Mouse (Mus musculus): ENCODE measurements around the gene Ttc32.
"Not testable (repeated sequence)": the region's sequence is repeated elsewhere in the genome, so short reads cannot be mapped to it uniquely, and the experiment has no call there.

Ttc32 gene

DNA sequence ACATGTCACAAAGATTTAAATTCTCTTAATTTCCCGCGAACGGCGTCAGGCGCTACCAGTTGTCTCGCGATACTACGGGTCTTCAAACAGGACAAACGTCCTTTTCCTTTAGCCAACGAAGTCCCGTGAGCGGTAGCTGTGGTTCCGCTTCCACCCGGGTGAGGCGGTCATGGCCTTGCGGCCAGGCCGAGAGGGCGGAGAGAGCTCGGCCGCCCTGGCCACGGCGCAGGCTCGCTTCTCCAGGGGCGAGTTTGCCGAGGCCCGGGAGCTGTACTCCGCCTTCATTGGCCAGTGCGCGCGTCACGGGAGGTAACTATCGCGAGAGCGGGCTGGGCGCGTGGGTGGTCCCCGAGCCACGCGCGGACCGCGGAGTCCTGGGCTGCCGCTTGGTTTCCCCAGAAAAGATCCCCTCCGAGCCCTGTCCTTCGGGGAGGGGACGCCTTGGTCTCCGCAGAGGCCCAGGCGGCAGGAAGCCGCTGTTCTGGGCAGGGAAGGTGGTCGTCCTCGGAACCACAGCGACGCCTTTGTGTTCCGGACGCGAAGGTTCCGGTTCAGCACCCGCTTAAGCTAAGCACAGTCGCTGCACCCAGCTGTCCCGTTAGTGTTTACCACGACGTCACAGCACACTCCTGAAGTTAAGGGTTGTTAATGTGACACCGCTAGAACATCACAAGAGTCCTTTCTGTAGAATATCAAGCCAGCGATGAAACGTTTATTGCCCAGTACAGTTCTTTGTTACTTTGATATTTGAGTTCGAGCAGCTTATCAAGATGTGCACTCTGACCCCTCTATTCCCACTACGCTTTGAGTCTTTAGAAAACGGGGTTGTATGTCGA, at the start of gene Ttc32:
TSS of gene Ttc32 (plus strand) at position 110 of the 836 bp plus-strand sequence.
- peak; percentile 95 for DNase-seq

DNA sequence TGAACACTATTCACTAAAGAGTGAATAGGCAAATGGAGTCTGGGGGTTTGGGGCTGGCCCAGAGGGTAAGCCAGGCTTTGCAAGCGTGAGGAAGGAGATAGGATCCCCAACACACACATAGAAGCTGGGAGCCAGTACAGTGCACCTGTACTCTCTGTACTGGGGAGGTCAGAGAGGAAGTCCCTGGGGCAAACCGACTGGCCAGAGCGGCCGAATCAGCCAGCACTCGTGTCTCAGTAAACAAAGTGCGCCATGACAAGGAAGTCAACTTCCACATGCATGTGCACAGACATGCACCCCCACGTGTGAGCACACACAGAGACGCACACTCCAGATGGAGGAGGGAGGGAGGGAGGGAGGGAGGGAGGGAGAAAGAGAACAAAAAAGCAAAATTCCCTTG, 36.6 kb upstream of the Ttc32 start:
- DNase-seq, result no peak

DNA sequence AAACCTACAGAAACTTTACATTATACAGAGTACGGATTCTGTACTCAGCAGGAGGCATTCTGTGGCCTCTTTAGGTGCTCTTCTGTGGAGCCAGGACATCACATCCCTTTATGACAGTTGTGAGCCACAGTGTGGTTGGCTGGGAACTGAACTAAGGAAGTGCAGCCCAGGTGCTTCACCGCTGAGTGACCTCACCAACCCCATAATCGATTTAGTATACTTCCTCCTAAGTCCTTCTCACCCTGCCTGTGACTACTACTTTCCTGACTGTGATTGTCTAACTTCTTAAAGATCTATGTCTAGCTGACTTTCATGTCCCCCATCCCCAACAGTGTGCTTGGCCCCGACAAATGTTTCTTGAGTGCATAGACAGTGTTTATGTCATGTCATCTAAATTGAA, 31.5 kb upstream of the Ttc32 start:
- DNase-seq, result no peak

DNA sequence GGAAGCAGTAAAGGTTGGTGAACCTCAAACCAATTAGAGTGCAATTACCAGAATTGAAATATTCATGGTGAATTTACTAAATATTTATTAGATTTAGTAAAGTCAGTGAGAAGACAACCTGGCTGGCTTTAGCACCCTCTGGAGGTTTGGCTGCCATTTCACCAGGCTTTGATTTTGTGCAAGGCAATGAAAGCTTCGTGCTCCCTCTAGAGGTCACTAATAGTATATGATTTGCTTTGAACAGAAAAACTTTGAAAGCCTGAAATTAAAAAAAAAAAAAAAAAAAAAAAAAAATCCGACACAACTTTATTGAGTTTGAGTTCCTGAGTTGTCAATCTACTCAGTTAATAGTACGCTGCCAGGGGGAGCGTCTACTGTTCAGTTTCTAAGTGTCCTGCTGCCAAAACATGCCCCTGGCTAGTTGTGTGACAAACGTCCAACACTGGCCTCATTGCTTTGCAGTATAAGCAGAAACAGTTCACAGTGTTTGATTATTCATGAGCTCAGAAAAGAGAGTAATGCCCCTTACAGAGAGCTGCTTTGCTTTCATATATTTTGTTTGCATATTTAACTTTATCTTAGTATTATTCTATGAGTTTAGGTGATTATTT, 27.7 kb upstream of the Ttc32 start:
- DNase-seq, result peak; percentile 44

- DNase-seq, result no peak
These were observed 22.7 kb upstream of the Ttc32 start for GRCm38 (mm10) chr12:9007146-9007545.

DNA sequence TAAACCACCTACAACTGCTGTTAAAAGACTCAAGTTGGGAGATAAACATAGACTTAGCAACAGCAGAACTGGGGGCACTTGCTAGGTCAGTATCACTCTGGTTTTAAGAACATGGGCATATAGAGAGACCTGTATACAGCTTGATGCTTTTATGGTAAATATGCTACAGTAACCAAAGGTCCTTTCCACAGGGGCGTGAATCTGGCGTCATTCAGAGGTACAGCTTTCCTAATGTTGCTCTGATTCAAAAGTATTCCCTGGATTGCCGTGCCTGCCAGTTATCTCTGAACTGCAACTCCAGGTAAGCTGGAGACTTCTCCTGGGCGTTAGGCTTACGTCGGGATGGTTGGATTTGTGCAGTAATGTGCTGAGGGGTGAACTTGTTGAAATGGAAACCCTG, 22.0 kb upstream of the Ttc32 start:
- DNase-seq, result no peak

DNA sequence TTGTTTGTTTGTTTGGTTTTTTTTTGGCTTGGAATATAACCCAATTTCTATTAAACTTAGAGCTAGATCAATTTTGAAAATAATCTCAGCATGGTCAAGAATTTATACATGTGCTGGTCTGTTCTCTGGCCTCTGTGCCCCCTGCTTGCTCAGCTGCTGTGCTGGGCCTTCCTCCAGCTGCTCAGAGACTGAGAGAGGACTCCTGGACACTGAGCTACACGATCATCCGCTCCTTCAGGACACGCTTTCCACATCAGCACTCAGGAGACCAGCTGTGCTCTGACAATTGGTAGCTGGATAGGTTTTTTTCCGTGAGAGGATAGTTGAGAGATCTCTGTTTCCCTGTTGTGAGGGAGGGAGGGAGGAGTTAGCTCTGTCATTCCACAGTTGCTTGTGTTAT, 19.5 kb upstream of the Ttc32 start:
- no peak for DNase-seq

GRCm38 (mm10) chr12:9016376-9016775, 13.4 kb upstream of the Ttc32 start:
- DNase-seq, result no peak

- DNase-seq, result no peak
These were observed 9.4 kb upstream of the Ttc32 start for GRCm38 (mm10) chr12:9020431-9020830.

- no peak for DNase-seq
These were observed 8.8 kb upstream of the Ttc32 start for GRCm38 (mm10) chr12:9020986-9021385.

- no peak for DNase-seq
These were observed 6.8 kb upstream of the Ttc32 start for GRCm38 (mm10) chr12:9023031-9023430.

DNA sequence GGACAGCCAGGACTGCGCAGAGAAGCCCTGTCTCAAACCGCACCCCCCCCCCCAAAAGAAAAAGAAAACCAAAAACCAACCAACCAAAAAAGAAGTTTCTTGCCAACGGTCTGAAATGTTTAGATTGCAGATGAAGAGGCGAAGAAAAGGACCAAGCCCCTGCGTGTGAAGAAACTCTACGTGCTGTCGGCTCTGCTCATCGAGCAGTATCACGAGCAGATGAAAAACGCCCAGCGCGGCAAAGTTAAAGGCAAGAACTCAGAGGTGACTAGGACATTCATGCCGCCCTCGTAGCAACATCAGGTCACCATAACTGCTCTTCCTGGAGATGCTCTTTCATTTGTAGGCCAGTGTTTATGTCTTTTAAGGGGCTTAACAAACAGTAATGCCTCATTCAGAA, 5.7 kb upstream of the Ttc32 start:
- DNase-seq, result no peak

GRCm38 (mm10) chr12:9024736-9025135, 5.1 kb upstream of the Ttc32 start:
- DNase-seq, result no peak

DNA sequence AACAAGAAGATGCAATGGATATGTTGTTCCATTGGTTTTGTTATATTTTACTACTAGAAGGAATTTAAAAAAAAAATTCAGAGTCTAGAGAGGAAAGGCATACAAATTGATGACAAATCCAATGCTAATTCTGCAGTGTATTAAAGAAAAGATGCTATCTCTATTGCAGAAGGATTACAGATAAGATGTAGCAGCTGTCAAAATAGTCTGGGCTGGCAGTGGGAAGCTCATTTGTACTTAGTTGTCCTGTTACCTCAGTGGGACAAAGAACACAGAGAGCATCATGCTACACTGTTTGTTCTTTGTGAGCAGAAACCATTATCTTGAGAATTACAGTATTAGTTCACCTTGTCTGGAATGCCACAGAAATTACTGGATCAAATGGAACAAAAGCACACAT, 3.0 kb upstream of the Ttc32 start:
- DNase-seq, result no peak

DNA sequence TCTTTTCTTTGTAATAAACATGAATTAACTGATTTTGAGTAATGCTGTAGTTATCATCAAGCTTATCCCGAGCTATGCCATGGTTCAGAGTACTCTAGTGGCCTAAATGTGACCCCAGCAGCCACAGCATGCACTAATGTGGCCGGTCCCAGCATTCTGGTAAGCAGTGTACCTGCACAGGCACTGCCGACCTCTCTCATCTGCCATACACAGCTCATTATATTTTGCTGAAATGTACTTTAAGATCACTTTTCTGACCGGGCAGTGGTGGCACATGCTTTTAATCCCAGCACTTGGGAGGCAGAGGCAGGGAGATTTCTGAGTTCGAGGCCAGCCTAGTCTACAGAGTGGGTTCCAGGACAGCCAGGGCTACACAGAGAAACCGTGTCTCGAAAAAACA, 981 bp upstream of the Ttc32 start:
- not testable (repeated sequence) for DNase-seq

- DNase-seq, result no peak
These were observed 300 bp upstream of the Ttc32 start for GRCm38 (mm10) chr12:9029506-9029887.

GRCm38 (mm10) chr12:9031166-9031565, 1.4 kb downstream of the Ttc32 start:
- DNase-seq, result no peak

GRCm38 (mm10) chr12:9033140-9033539, 3.3 kb downstream of the Ttc32 start:
- no peak for DNase-seq

GRCm38 (mm10) chr12:9036409-9036808, 6.6 kb downstream of the Ttc32 start:
- DNase-seq, result no peak

DNA sequence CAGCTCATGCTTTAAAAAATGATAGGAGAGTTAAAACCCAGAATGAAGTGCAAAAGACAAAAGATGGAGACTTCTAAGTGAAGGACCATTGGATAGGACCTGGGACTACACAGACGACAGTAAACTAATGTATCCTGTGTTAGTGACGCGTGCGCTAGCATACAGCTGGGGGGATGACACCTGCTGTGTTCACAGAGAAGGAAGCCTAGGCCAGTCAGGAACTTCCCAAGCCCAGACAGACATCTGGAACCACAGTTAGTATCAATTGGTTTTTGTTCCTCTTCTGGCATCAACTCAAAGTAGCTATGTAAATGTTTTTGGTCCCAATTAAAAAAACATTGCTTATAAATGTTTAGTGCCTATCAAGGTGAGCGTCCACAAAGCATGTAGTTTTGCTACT, 10.4 kb downstream of the Ttc32 start:
- no peak for DNase-seq

DNA sequence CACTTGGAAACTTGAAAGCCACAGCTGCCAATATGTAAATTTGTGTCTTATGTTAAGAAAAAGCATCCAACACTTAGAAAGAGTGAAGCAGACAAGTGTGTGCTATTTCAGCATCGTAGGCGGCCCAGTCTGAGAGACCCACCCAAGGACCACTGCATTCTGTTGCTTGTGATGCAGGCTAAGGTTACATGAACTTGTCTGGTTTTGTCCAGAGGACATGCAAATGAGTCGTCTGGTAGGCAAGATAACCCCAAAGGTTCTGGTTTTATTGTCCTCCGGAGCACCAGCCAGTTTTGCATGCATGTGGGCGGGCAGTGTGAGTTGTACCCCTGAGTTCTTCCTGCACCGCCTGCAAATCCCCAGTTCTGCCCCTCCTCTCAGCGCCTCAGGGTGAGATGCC, 10.9 kb downstream of the Ttc32 start:
- DNase-seq, result no peak

DNA sequence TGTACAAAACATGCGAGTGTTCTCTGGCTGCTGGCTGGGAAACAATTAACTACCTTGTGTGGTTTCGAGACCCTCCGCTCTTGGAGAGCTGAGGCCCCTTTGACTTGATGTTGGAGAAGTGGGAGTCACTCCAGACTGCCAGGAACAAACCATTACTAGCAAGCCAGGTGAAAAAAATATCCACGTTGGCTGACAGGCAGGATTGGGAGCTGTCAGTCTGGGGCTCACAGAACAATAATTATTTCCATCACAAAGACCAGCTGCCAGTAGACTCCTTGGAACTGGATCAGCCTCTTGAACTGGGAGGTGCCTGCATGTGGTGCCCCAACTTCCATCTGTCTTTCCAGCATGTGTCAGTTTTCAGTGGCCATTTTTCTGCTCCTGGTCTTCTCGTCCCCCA, 12.5 kb downstream of the Ttc32 start:
- no peak for DNase-seq

DNA sequence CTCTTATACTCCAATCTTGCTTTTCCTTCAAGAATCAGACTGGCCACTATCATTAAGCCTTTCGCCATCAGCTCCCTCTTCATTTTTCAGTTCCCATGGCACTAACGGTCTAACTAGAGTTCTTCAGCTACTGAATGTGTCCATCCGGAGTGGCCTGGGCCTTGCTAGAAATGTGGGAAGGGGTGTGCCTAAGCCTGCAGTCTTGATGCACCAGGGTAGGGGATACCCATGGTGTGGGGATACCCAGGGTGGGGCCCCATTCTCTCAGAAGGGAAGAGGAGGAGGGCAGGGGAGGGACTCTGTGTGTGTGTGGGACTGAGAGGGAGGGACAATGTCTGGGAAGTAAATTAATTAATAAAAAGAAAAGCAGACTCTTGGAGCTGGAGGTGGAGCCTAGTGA, 13.0 kb downstream of the Ttc32 start:
- no peak for DNase-seq

GRCm38 (mm10) chr12:9044666-9045065, 14.9 kb downstream of the Ttc32 start:
- DNase-seq, result no peak

GRCm38 (mm10) chr12:9046674-9047073, 16.9 kb downstream of the Ttc32 start:
- DNase-seq, result no peak
